Mouse (Mus musculus) mouse trophoblast stem cell (cell line): Measurements from ENCODE around the gene Slc51b.

Experiments
- in situ Hi-C, 2 experiments: fragments of 300-500 bp; cut with MseI, MboI; formaldehyde crosslinking; loops; 2 replicates in 1 of 2; 3 replicates in 1 of 2; pipeline ENCODE4 v1.15.1; 2025

The Slc51b gene

GRCm38 (mm10) chr9:65374468-65375162 is 48.1 kb downstream of the Slc51b start:
- in situ Hi-C loops = no loop called here

GRCm38 (mm10) chr9:65372449-65372848 is 50.3 kb downstream of the Slc51b start:
- in situ Hi-C loops = no loop called here

- in situ Hi-C loops = no loop called here
These were observed 51.0 kb downstream of the Slc51b start for GRCm38 (mm10) chr9:65371756-65372155.

DNA sequence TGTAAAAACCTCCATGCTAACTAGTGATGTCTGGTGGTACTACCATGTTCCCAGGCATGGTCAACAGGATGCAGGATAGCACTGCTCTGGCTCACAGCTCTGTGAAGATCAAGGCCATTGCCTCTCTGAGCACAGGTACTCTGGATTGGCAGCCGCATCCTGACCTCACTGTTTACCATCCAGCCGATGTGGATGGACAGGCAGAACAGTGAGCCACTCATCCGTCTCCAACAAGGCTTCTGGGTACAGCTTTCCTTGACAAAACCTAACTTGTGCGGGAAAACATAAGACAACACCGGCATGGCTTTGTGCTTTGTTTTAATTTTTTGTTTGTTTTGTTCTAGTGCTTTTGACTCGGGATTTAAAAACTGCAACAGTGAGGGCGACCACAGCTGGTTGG is 57.0 kb downstream of the Slc51b start:
- in situ Hi-C loops = no loop called here

GRCm38 (mm10) chr9:65363684-65364083 is 59.1 kb downstream of the Slc51b start:
- in situ Hi-C loops = no loop called here
